Mouse (Mus musculus) cerebellum, adult (tissue): Measurements from ENCODE around the gene Unc119b.
A peak's percentile ranks its signal among the peaks of the same experiment; 100 is the strongest.
"Not testable (repeated sequence)": the region's sequence is repeated elsewhere in the genome, so short reads cannot be mapped to it uniquely, and the experiment has no call there.

ENCODE experiments used
- ATAC-seq: cut with Nextera tagmentation; 2 replicates; pipeline ENCODE4 v1.9.2; 2017; ENCODE audit warnings: mild to moderate bottlenecking, moderate library complexity, mixed read lengths; ENCODE audit not compliant: insufficient number of reproducible peaks, low FRiP score, low TSS enrichment

Unc119b gene

DNA sequence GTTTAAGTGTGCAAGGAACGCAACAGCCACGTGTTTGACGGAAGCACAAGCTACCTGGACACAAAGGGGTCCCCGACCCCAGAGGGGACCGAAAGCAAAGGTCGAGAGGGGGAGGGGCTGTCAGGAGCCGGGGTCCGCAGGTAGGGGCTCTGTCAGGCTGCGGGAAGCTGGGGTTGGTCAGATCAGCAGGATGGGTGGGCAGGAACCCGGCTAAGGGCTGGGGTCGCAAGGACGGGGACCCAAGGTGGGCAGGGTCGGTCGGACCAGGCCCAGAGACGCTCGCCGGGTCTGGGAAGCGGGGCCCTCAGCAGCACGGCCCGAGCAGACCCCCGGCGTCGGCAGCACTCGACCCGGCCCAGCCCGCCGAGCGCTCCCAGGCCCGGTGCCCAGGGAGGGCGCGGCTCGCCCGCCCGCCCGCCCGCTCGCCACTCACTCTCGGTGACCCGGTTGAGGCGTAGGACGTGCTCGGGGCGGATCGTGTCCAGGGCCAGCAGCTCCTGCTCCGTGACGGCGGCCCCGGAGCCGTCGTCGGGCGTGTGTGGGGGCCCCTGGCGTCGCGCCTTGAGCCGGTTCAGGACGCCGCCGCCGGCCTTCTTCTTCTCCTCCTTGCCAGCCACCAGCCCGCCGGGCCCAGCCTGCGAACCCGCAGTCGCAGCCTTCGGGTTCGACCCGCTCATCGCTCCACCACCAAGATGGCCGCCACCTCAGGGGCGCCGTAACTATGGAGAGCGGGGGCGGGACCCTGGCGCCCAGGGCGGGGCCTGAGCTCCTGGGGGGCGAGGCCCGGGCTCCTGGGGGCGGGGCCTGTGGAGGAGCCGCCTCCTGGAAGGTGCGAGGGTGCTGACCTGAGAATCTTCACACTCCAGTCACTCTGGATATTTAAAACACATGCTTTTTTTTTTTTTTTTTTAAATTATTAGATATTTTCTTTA is at the start of gene Unc119b:
TSS of gene Unc119b (minus strand) at position 742 of the 932 bp plus-strand sequence.
- ATAC-seq: peak; percentile 72; the same call in 1 of the 2 replicates

DNA sequence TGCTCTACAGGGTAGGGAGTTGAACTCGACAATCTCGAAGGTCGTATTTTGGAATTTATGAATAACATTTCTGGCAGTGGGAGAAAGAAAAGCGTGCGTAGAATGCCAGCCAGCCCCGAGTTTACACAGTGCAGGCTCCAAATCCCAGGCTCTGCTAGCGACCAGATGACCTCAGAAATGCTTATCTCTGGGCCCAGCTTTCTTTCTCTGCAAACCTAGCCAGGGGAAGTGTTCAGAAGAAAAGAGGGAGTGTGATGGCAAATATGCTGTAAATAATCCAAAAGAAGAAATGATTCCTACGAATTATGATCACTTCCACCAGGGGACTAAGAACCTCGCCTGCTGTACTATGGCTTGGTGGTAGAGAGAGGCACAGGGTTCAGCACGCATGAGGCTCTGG is 48.7 kb upstream of the Unc119b start:
- ATAC-seq: no peak

DNA sequence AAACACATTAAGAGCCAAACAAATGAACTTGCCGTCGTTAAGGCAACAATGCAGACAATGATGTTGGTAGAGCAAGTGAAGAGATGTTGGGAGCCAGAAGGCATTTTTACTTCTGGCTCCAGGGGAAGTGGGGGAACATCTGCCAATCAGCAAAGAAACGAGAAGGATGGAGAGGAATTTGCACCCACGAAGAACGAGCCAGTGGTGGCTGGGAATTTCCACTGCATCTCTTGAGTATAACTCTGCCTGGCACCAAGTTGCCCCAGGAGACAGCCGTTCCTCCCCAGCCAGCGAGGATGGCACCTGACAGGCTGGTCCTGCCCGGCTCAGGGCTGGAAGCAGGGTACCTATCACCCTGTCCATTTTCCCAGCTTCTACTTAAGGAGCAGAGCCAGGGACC is 48.1 kb upstream of the Unc119b start:
- no peak for ATAC-seq

DNA sequence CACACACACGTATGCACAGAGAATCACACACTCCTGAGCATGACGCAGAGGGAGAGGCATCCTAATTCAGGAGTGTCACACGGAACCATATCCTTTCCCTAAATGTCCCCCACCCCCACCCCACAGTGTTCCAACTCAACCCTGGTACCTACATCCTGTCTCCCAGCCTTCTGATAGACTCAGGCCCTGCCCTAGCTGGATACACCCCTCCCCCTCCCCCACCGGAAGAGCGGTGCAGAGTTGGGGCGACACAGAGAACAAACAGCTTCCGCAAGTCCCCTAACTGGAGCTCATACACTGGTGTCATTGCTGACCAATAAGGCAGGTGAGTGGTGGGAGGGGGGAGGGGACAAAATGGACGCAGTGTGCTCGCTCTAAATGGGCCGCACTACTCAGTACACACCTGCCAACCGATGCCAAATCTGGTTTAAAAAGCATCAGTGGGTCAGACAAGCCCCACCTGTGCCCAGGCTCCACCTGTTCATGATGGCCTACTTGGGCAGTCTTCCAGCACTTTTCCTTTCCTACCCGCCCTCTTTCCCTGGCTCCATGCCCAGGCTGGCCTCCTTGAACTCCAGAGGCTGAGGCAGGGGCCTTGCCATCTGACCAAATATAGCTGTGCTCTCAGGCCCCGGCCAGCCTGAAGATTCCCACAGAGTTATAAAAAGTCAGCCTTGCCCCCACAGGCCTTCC is 46.6 kb upstream of the Unc119b start:
- ATAC-seq: peak; percentile 27; the same call in 1 of the 2 replicates

DNA sequence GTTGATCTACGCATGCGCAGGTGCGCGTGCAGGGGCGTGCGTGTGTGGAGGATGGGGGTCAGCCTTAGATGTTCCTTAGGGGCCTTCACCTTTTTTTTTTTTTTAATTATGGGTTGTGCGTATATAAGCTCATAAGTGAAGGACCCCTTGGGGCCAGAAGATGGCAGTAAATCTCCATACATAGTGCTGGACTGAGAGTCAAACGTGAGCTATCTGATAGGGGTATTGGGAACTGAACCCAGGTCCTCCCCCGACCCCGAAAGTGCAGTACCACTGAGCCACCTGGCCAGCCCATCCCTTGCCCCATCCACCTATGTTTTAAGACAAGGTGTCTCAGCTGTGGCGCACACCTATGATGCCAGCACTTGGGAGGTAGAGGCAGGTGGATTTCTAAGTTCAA is 44.8 kb upstream of the Unc119b start:
- no peak for ATAC-seq

DNA sequence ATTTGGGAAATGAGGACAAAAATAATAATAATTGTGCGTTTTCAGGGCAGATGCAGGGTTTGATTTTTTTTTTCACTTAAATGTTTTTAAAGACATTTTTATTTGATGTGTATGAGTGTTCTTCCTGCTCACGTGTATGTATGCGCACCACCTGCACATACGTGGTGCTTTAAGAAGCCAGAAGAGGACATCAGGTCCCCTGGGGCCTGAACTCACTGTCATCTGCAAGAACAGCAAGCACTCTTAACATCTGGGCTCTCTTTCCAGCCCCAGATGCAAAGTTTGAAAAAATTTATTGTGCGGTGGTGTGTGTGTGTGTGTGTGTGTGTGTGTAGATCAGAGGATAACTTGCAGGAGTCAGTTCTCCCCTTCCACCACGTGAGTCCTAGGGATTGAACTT is 43.1 kb upstream of the Unc119b start:
- ATAC-seq: no peak

DNA sequence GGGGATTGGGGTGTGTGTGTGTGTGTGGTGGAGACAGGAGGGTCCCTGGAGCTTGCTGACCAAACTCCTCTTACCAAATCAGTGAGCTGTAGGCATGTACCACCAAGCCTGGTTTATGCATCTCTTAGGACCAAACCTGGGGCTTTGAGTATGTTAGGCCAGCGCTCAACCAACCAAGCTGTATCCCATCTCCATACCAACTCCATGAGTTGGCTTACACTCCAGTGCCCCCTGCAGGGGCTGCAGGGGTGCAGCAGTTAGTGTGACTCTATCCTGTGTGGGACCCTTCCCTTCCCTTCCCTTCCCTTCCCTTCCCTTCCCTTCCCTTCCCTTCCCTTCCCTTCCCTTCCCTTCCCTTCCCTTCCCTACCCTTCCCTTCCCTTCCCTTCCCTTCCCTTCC is 39.8 kb upstream of the Unc119b start:
- no peak for ATAC-seq

DNA sequence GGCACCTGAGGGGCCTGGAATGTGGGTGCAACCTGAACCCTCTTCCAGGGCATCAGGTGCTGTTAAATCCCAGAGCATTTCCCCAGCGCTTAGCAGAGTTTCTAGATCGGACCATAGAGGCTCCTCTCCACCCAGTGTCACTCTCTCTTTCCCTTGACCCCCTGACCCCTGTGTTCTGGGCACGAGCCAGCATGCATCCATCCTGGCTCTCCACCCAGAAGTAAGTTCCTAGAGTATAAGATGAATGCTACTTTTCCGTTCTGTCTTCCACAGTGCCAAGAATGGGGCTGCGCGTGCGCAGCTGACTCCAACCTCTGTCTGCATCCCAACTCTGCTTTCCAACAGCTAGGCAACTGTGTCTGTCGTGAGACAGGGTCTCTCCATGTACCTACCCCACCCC is 35.4 kb upstream of the Unc119b start:
- no peak for ATAC-seq

DNA sequence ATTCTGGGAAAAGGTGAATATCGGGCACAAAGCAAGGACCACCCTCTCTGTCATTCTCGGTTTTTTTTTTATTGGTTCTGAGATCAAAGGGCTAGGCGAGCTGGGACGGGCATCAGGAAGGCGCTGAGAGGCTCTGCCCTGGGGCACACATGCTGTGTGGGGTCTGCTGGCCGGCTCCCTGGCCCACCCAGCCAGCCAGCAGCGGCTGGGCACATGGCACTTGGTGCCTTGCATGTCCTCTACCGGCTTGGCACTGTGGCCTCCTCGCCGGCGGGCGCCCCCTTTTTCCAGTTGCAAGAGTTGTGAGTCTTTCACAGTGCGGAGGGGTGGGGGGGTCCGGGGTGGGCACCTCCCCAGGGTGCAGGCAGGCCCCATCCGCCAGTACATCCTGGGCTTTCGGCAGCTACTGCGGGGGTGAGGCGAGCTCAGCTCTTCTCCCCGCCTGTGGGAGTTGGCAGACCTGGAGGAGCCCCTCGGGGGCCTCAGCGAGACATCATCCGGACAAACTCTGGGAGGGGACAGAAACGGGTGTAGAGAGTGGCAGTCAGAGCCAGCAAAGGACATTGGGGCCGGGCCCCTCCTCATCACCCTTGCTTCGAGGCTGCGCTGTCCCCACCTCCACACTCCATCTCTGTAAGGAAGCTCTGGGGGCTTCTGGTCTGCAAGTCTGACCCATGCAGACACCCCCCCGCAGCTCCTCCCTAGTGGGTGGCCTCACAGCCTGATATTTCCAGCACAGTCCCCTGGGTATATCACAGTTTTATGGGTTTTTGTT is 34.1 kb upstream of the Unc119b start:
- ATAC-seq: no peak

DNA sequence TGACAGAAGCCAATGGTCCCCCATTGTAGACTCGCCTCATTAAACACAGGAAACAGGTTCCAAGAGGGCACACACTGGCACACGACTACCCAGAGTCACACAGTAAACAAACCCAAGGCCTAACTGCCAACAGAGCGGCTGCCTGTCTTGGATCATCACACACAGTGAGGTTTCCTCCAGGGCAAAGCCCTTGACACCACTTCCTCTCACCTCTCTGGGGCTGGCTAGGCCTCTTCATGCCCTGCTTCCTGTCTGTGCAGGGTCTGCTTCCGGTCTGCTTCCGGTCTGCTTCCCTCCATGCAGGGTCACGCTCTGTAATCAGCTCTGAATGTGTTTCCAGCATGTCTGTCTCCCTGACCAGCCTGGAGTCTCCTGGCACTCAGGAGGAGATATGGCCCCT is 32.6 kb upstream of the Unc119b start:
- no peak for ATAC-seq

DNA sequence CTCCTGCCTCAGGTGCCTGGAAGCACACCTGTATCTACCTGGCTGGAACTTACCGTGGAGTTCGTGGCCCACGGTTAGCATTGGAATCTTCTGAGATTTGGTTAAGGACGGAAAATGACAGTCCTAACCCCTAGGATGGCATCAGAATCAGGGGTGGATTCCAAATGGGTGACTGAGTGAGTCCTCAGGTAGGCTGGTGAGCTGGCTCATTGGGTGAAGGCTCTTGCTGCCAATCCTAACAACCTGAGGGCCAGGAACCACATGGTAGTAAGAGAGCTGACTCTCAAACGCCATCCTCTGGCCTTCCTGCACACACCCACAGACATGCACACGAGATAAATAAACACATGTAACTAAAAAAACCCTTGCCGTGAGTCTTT is 32.0 kb upstream of the Unc119b start:
- ATAC-seq: no peak

DNA sequence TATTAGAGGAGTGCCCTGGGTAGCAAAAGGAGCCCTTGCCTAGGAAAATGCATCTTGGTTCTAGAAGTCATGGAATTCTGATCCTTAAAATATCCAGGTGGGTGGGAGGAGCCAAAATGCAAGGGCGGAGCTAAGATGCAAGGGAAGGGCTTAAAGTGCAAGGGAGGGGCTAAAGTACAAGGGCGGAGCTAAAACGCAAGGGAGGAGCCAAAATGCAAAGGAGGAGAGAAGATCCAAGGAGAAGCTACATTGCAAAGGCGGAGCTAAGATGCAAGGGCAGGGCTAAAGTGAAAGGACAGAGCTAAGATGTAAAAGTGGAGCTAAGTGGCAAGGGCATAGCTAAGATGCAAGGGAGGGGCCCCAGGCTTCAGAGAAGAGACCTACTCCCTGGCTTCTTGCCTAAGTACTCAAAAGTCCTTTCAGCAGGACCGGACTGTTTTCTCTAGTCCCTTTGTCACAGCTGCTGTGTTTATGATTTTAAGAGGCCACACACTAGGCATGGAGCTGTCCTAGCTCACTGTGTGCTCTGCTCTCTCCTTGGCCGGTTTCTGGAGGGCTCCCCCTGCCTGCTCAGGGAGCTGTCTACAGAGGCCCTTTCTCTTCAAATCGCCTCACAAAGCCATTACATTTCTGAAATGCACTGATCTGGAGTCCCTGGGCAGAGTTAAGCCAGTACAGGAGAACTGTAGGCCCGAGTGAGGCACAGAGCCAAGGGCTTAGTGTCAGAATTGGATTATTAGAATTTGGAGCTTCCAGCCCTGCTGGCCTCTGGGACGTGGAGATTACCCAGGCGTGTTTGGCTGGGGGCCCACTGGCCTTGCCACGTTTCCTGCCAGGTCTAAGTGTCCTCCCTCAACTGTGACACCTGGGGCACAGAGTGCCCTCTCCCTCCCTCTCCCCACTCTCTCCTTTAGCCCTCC is 31.4 kb upstream of the Unc119b start:
- ATAC-seq: no peak

DNA sequence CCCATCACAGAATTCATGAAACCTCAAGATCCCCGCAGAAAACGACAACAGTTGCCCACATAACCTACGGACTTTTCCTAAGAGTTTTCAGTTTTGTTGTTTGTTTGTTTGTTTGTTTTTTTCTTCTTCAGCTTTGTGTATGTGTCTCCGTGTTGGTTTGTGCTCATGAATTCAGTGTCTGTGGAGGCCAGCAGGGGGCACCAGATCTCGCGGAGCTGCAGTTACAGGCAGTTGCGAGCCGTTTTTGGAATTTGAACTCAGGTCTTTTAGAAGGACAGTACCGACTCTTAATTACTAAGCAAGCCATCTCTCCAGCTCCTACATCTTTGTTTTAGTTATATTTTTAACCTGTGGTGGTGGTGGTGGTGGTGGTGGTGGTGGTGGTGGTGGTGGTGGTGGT is 30.6 kb upstream of the Unc119b start:
- no peak for ATAC-seq

DNA sequence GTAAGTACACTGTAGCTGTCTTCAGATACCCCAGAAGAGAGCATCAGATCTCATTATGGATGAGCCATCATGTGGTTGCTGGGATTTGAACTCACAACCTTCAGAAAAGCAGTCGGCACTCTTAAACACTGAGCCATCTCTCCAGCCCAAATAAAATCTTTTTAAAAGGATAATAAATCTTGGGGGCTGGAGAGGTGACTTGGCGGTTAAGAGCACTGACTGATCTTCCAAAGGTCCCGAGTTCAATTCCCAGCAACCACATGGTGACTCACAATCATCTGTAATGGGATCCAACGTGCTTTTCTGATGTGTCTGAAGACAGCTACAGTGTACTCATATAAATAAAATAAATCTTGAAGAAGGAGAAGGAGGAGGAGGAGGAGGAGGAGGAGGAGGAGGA is 29.7 kb upstream of the Unc119b start:
- ATAC-seq: not testable (repeated sequence)

DNA sequence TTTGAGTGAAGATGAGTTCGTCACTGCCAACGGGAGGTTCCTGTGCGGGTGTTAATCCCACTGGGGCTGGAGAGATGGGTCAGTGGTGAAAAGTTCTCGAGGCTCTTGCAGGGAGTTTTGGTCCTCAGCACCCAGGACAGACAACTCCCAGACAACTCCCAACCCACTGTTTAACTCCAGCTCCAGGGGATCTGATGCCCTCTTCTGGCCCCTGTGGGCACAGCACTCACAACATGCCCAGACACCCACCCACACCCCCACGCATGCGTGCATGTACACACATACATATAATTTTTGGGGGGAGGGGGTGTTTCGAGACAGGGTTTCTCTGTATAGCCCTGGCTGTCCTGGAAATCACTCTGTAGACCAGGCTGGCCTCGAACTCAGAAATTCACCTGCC is 28.8 kb upstream of the Unc119b start:
- no peak for ATAC-seq

DNA sequence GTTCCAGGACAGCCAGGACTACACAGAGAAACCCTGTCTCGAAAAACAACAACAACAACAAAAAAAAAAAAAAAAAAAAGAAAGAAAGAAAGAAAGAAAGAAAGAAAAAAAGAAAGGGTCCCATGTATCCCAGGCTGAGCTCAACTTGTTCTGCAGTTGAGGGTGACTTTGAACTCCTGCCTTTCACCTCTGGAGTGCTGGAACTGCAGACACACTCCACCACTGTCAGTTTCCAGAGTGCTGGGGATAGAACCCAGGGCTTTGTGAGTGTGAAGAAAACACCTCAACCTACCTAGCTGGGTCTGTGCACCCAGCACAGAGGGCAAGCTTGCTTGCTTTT is 27.1 kb upstream of the Unc119b start:
- not testable (repeated sequence) for ATAC-seq

DNA sequence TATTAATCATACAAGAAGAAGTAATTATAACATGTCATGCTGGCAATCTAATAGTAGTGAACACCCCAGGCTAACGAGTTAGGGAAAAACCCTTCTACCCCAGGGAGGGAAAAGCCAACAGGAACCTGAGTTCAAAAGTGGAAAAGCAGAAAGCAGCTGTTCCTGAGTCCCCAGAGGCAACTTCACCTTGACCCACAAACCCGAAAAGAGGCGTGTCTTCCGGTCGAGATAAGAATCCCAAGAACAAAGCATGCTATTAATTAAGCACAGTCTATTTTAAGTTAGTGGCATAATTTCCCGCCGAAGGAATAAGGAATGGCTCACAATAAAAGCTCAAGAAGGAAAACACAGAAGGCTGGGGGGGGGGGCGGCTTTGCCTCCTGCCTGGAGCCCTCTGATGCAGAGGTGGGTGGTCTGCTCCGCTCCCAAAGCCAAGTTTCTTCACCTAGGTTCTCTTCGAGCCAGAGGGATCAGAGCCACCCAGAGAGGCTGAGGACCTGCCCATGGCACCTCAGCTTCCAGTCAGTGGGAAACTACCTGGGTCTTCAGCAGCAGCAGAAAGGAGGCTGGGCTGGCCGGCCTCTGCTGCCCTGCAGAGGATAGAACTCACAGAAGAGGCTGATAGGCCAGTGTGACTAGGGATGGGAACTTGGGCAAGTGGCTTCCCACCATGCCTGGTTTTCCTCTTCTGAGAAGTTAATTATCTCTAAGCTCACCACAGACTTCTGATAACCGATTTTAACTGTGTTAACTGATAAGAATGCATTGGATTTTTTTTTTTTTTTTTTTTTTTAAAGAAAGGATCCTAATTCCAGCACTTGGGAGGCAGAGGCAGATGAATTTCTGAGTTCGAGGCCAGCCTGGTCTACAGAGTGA is 26.5 kb upstream of the Unc119b start:
- no peak for ATAC-seq

DNA sequence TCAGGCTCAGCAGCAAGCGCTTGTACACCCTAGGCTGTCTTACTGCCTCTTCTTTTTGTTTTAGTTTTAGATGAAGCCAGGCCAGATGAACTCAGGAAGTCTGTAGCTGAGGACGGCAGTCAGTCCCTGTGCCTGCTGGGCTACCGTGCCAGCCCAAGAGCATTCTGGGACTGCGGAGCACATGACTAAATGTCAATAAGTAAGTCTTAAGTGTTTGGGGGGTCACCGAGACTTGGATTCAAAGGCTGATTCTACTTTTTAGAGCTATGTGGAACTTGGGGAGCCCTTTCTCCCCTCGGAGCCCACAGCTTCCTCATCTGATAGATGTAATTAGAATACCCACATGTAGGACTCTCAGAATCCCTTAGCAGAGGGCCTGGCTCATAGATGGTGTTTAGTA is 25.9 kb upstream of the Unc119b start:
- ATAC-seq: no peak

DNA sequence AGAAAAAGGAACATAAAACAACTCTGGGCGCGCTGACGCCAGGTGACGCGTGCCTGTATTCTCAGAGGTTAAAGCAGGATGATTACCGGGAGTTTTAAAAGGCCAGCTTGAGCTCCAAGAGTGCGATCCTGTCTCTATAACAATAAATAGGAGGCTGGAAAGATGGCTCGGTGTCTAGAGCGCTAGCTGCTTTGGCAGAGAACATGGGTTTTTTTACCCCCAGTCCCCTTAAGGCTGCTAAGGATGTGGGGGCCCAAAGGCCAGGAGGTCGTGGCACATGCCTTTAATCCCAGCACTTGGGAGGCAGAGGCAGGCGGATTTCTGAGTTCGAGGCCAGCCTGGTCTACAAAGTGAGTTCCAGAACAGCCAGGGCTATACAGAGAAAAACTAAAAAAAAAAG is 24.4 kb upstream of the Unc119b start:
- no peak for ATAC-seq
